Mouse (Mus musculus) gastrocnemius, postnatal 25 days (tissue): ENCODE data around the gene Olfr120. TPM values are rescaled to one million over a fixed set of nuclear protein-coding genes. Genes with fewer than 3 reads are reported as not detected.
"Not testable (repeated sequence)": the region's sequence is repeated elsewhere in the genome, so short reads cannot be mapped to it uniquely, and the experiment has no call there.

Source experiments
- DNase-seq: peaks from one replicate; pipeline ENCODE4 v3.0.0; 2022
- long read RNA-seq, 2 experiments: library from polyadenylated mRNA; stranded (forward); transcript quantifications; one replicate each; pipeline ENCODE4 v2.0.0; 2021
- total RNA-seq, 2 experiments: library from RNA; stranded (reverse); gene quantifications; 1 replicate in 1 of 2; 2 replicates in 1 of 2; pipeline ENCODE4 v1.2.3; 2021

Gene Olfr120
- total RNA-seq, result not detected
- long read RNA-seq, experiment 1, result 0 reads
- long read RNA-seq, experiment 2, result 0 reads

DNA sequence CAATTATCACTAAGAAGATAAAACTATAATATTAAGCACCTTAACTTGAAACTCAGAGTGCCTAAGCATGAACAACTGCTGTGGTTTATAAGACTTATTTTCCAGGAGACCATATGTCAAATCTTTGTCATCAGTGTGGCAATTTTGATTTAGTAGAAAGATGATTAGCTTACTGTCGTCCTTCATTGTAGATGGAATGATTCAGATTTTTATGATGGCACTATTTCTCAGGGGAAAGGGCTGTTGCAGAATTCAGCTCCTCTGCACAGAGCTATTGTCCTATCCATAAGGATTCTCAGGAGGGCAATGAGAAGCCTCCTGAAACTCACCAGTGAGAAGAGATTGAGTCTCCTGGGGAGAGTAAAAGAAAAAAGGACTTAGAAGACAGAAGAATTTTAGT is at the start of gene Olfr120:
Gene Olfr120 (plus strand): TSS at position 301 of the 400 bp plus-strand sequence.
- DNase-seq, result no peak

GRCm38 (mm10) chr17:37696264-37696663 is 25.3 kb upstream of the Olfr120 start, which contains the start of gene Olfr119:
TSS of gene Olfr119 (plus strand) at chr17:37696564.
- not testable (repeated sequence) for DNase-seq

GRCm38 (mm10) chr17:37738070-37738469 is 16.5 kb downstream of the Olfr120 start:
- no peak for DNase-seq

DNA sequence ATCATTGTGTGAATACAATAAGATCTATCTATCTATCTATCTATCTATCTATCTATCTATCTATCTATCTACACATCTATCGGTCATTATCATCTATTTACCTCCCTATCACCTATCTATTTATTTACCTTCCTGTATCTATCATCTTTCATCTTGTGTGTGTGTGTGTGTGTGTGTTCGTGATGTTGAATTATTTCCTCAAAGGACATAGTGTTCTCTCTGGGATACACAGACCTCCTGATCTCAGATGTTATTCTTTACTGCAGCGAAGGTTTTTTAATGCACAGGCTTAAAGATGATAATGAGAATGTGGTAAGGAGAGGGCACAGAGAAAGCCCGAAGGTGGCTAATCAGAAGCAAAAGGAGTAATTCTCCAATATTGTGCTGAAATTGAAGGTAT is 46.7 kb downstream of the Olfr120 start, which contains the start of gene Olfr122:
Gene Olfr122 (plus strand): TSS at position 301 of the 400 bp plus-strand sequence.
- DNase-seq, result no peak

Other genes starting within 250 kb of the Olfr120 start
- not detected for gene H2-M2, start 238.3 kb upstream of the Olfr120 start, total RNA-seq
- not detected for gene Olfr110, start 229.3 kb upstream of the Olfr120 start, total RNA-seq
- gene Olfr111, start 213.8 kb upstream of the Olfr120 start, total RNA-seq, result not detected
- gene Olfr112, start 152.4 kb upstream of the Olfr120 start, total RNA-seq, result not detected
- gene Olfr113, start 144.1 kb upstream of the Olfr120 start, total RNA-seq, result not detected
- gene Olfr114, start 129.1 kb upstream of the Olfr120 start, total RNA-seq, result not detected
- not detected for gene Olfr115, start 94.7 kb upstream of the Olfr120 start, total RNA-seq
- gene Olfr116, start 94.6 kb upstream of the Olfr120 start, total RNA-seq, result not detected
- gene Olfr117, start 58.0 kb upstream of the Olfr120 start, total RNA-seq, result not detected
- gene Olfr118, start 54.8 kb upstream of the Olfr120 start, total RNA-seq, result not detected
- gene Olfr119, start 25.2 kb upstream of the Olfr120 start, total RNA-seq, result not detected
- gene Olfr121, start 27.0 kb downstream of the Olfr120 start, total RNA-seq, result not detected
- gene Olfr122, start 46.8 kb downstream of the Olfr120 start, total RNA-seq, result not detected
- not detected for gene Olfr123, start 71.7 kb downstream of the Olfr120 start, total RNA-seq
- gene Olfr124, start 78.1 kb downstream of the Olfr120 start, total RNA-seq, result not detected
- not detected for gene Olfr125, start 111.1 kb downstream of the Olfr120 start, total RNA-seq
- not detected for gene Olfr126, start 125.7 kb downstream of the Olfr120 start, total RNA-seq
- not detected for gene Olfr127, start 178.6 kb downstream of the Olfr120 start, total RNA-seq
- gene Olfr128, start 198.7 kb downstream of the Olfr120 start, total RNA-seq, result not detected
- not detected for gene Olfr761, start 231.3 kb downstream of the Olfr120 start, total RNA-seq